ENCODE assay signal across 11 mouse cellular contexts in genomic region chr10:117452190-117452950, GRCm38 (mm10).
A peak's percentile ranks its signal among the peaks of the same experiment; 100 is the strongest.
DNase-seq lines count a peak whose midpoint lies in the region; ATAC-seq lines count a peak whose summit lies in the region.
"Had no signal": no experiment of that assay in that cellular context is flagged by ENCODE, and none has a peak within 500 bp of the region (broad histone marks: within the 10 kb centered on the region; RNA-seq: fewer than 3 reads in every experiment).

No protein-coding gene starts in this region.

- no peak overlapping the region for H3K4me3 ChIP-seq in heart, embryonic 11.5 days (ENCODE audit: low read depth, low read length)
- H3K4me3 ChIP-seq in hindbrain, embryonic 16.5 days (ENCODE audit: low read length): no peak overlapping the region
- H3K4me3 ChIP-seq: lung, embryonic 15.5 days had no signal

- H3K27ac ChIP-seq in heart, embryonic 11.5 days (ENCODE audit: low read depth, low read length): no peak overlapping the region
- H3K27ac ChIP-seq in hindbrain, embryonic 16.5 days (ENCODE audit: low read depth, low read length): no peak overlapping the region
- H3K27ac ChIP-seq: lung, embryonic 15.5 days had no signal

- peaks cover 6% of the 10 kb centered on the region for H3K4me1 ChIP-seq in heart, embryonic 11.5 days (ENCODE audit: control insufficient read depth, insufficient read depth, low read length)
- no peaks in the 10 kb centered on the region for H3K4me1 ChIP-seq in hindbrain, embryonic 16.5 days (ENCODE audit: control insufficient read depth, insufficient read depth, low read depth, low read length)

- no peaks in the 10 kb centered on the region for H3K9me3 ChIP-seq in heart, embryonic 11.5 days (replicated peaks; ENCODE audit: control insufficient read depth, low read length)
- no peaks in the 10 kb centered on the region for H3K9me3 ChIP-seq in hindbrain, embryonic 16.5 days (ENCODE audit: control insufficient read depth, low read length)
- H3K9me3 ChIP-seq: lung, embryonic 15.5 days had no signal

- DNase-seq in adrenal gland, adult (ENCODE audit: inconsistent age in 2 of 2, low spot score in 1 of 2): peak; percentile 42 to 72
- no peak for DNase-seq in adrenal gland, postnatal 25 days
- DNase-seq in lung, postnatal 14 days: peak; percentile 75
- no peak for DNase-seq in cerebellum, adult 9-10 months
- DNase-seq in right cerebral cortex, postnatal 4 days: no peak
- DNase-seq: cerebellum, postnatal 10 days; right cerebral cortex, adult 18-20 months had no signal

- no peaks in the 10 kb centered on the region for H3K36me3 ChIP-seq in heart, embryonic 11.5 days (ENCODE audit: control insufficient read depth, insufficient read depth, low read length)
- no peaks in the 10 kb centered on the region for H3K36me3 ChIP-seq in hindbrain, embryonic 16.5 days (ENCODE audit: control insufficient read depth, insufficient read depth, low read length)
- H3K36me3 ChIP-seq: lung, embryonic 15.5 days had no signal

- 28% methylated on average over 7 of the region's 7 CpGs for WGBS in heart, embryonic 11.5 days (ENCODE audit: insufficient replicate concordance)
- WGBS in hindbrain, embryonic 16.5 days: 40% methylated on average over 7 of the region's 7 CpGs

- no peaks in the 10 kb centered on the region for H3K27me3 ChIP-seq in heart, embryonic 11.5 days (ENCODE audit: control insufficient read depth, insufficient read depth, low read length)
- H3K27me3 ChIP-seq in hindbrain, embryonic 16.5 days (replicated peaks; ENCODE audit: control insufficient read depth, insufficient read depth, low read length): no peaks in the 10 kb centered on the region
- H3K27me3 ChIP-seq: lung, embryonic 15.5 days had no signal

- H3K9ac ChIP-seq in heart, embryonic 11.5 days (ENCODE audit: low read depth, low read length): no peak overlapping the region
- no peak overlapping the region for H3K9ac ChIP-seq in hindbrain, embryonic 16.5 days (ENCODE audit: low read depth, low read length)
- H3K9ac ChIP-seq: lung, embryonic 15.5 days had no signal

- H3K4me2 ChIP-seq in heart, embryonic 11.5 days: no peak overlapping the region
- no peak overlapping the region for H3K4me2 ChIP-seq in hindbrain, embryonic 16.5 days (ENCODE audit: low read length)
- H3K4me2 ChIP-seq: lung, embryonic 15.5 days had no signal

- peak; percentile 90 for ATAC-seq in CD4-positive, CD25-positive, alpha-beta regulatory T cell, adult 4 months
- 0 out of 2 replicates have a peak, but pooled peaks have one; percentile 51 for ATAC-seq in heart, embryonic 11.5 days (replicated peaks; ENCODE audit: insufficient number of reproducible peaks, low FRiP score, low TSS enrichment)
- ATAC-seq in hindbrain, embryonic 16.5 days: no peak

Comparison
In these comparisons a context has a peak if more than half of its experiments do, and no peak if none do; other contexts are left out.
1. DNase-seq: peak in adrenal gland, adult (2 of 2) and lung, postnatal 14 days (single experiment); none in adrenal gland, postnatal 25 days (single experiment), cerebellum, adult 9-10 months (single experiment) and right cerebral cortex, postnatal 4 days (single experiment).